ENCODE assay signal across 41 mouse cellular contexts in the genomic region with DNA sequence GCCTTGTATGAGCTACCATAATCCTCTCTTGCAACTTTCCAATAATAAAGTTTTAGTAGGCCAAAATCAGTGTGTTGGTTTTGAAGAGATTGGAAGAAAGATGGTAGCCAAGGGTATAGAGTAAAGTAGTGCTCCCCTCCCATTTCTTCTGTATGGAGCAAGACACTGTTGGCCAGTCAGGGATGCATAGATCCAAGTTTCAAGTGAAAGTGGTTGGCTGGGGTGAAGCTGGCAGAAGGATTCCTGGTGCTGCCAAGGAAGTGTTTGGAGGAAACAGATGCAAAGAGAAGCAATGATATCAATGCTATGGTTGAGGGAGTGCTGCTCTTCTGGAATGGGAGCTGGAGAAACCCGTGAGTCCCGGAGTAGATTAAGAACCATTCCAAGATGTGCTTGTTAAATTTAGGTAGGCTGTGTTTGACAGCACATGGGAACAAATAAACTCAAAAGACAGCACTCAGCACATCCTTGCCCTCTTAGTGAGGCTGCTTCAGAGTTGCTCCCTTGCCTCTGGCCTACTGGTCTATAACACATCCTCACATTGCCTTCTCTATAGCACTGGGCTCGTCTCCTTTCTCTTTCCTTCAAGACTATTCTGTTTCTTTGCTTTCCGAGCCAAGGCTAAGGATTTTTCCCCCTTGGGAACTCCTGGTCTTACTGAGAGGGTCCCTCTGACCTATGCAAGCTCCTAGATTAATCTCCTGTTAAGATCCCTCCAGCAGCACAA. TPM values are rescaled to one million over a fixed set of nuclear protein-coding genes. Genes with fewer than 3 reads are reported as not detected.
"Had no signal": no experiment of that assay in that cellular context is flagged by ENCODE, and none has a peak within 500 bp of the region (broad histone marks: within the 10 kb centered on the region; RNA-seq: fewer than 3 reads in every experiment).

No protein-coding gene starts in this region.

- H3K4me2 ChIP-seq: heart, embryonic 12.5 days; heart, embryonic 13.5 days; heart, embryonic 15.5 days; hindbrain, embryonic 12.5 days; hindbrain, embryonic 13.5 days; hindbrain, embryonic 14.5 days; hindbrain, embryonic 15.5 days; intestine, embryonic 15.5 days; kidney, embryonic 15.5 days had no signal

- H3K27ac ChIP-seq: heart, embryonic 13.5 days; heart, embryonic 15.5 days; hindbrain, embryonic 10.5 days; hindbrain, embryonic 12.5 days; hindbrain, embryonic 13.5 days; hindbrain, embryonic 14.5 days; hindbrain, embryonic 15.5 days; hindbrain, postnatal 0 days; intestine, embryonic 15.5 days; kidney, embryonic 15.5 days; kidney, postnatal 0 days; layer of hippocampus, adult 2 months; left cerebral cortex, adult 2 months had no signal

- DNase-seq: heart, postnatal 10 days; heart, postnatal 14 days; heart, postnatal 36 days; heart, postnatal 4 days; kidney, adult 11 months; kidney, adult 18-20 months; kidney, adult 2 months; kidney, adult 8-10 months; kidney, adult 9 months; kidney, postnatal 10 days; kidney, postnatal 14 days; kidney, postnatal 25 days; kidney, postnatal 36 days; kidney, postnatal 4 days; layer of hippocampus, adult 9-11 months; layer of hippocampus, postnatal 36 days had no signal

- H3K36me3 ChIP-seq: heart, embryonic 12.5 days; heart, embryonic 13.5 days; heart, embryonic 15.5 days; hindbrain, embryonic 10.5 days; hindbrain, embryonic 12.5 days; hindbrain, embryonic 13.5 days; hindbrain, embryonic 15.5 days; intestine, embryonic 15.5 days; kidney, embryonic 15.5 days had no signal

- H3K27me3 ChIP-seq: heart, embryonic 12.5 days; heart, embryonic 13.5 days; heart, embryonic 15.5 days; hindbrain, embryonic 12.5 days; hindbrain, embryonic 13.5 days; hindbrain, embryonic 15.5 days; intestine, embryonic 15.5 days; kidney, embryonic 15.5 days had no signal

- H3K9me3 ChIP-seq: heart, embryonic 12.5 days; heart, embryonic 13.5 days; heart, embryonic 15.5 days; hindbrain, embryonic 10.5 days; hindbrain, embryonic 12.5 days; hindbrain, embryonic 13.5 days; hindbrain, embryonic 15.5 days; intestine, embryonic 15.5 days; kidney, embryonic 15.5 days had no signal

- H3K4me1 ChIP-seq: heart, embryonic 15.5 days; hindbrain, embryonic 12.5 days; intestine, embryonic 15.5 days; kidney, embryonic 15.5 days had no signal

- H3K9ac ChIP-seq: heart, embryonic 12.5 days; heart, embryonic 13.5 days; heart, embryonic 15.5 days; hindbrain, embryonic 12.5 days; hindbrain, embryonic 13.5 days; hindbrain, embryonic 14.5 days; hindbrain, embryonic 15.5 days; intestine, embryonic 15.5 days; kidney, embryonic 15.5 days had no signal

- H3K4me3 ChIP-seq: heart, embryonic 12.5 days; heart, embryonic 13.5 days; heart, embryonic 15.5 days; hindbrain, embryonic 10.5 days; hindbrain, embryonic 12.5 days; hindbrain, embryonic 13.5 days; hindbrain, embryonic 15.5 days; intestine, embryonic 15.5 days; kidney, embryonic 15.5 days; layer of hippocampus, adult 2 months; left cerebral cortex, adult 2 months had no signal

RNA-seq across cellular contexts. Expression of gene Myh2, which starts 22.4 kb away (rescaled TPM):
- total RNA-seq: heart, postnatal 10 days; heart, postnatal 14 days; heart, postnatal 25 days; heart, postnatal 36 days; hematopoietic stem cell, adult 5-6 weeks had no signal
- polyA plus RNA-seq: heart, embryonic 12.5 days; heart, embryonic 13.5 days; heart, embryonic 14.5 days; heart, postnatal 0 days; hindbrain, embryonic 10.5 days; hindbrain, embryonic 11.5 days; hindbrain, embryonic 12.5 days; inflammation-experienced regulatory T-cells, adult 6 months; intestine, embryonic 15.5 days; kidney, embryonic 14.5 days; kidney, embryonic 15.5 days; kidney, embryonic 16.5 days; kidney, postnatal 0 days; large intestine, adult 2 months had no signal

RNA-seq across cellular contexts. Expression of gene Myh1, which starts 51.4 kb away (rescaled TPM):
- total RNA-seq: heart, postnatal 14 days; heart, postnatal 25 days; heart, postnatal 36 days; hematopoietic stem cell, adult 5-6 weeks had no signal
- polyA plus RNA-seq: heart, postnatal 0 days; hindbrain, embryonic 10.5 days; hindbrain, embryonic 12.5 days; inflammation-experienced regulatory T-cells, adult 6 months; intestine, embryonic 14.5 days; intestine, embryonic 15.5 days; intestine, embryonic 16.5 days; kidney, postnatal 0 days had no signal
